Mouse (Mus musculus): ENCODE measurements around the gene Tmem121. TPM values are rescaled to one million over a fixed set of nuclear protein-coding genes. Genes with fewer than 3 reads are reported as not detected.
"Not testable (repeated sequence)": the region's sequence is repeated elsewhere in the genome, so short reads cannot be mapped to it uniquely, and the experiment has no call there.

The Tmem121 gene
- polyA plus RNA-seq, 1 experiment from 2014 or later: 6.9 TPM

GRCm38 (mm10) chr12:113222748-113223147 lies 37.0 kb downstream of the Tmem121 start:
- no peaks in the 10 kb centered on the region for H3K27me3 ChIP-seq (ENCODE audit: insufficient read depth, low read length)
- peak; percentile 38; the same call in 1 of the 2 replicates for ATAC-seq (replicated peaks; ENCODE audit: low FRiP score, low read depth)
- H3K36me3 ChIP-seq (ENCODE audit: insufficient read depth, low read length): no peaks in the 10 kb centered on the region
- H3K4me2 ChIP-seq (ENCODE audit: low read length): no peak overlapping the region
- no peak overlapping the region for H3K4me3 ChIP-seq (replicated peaks; ENCODE audit: low read depth, low read length)
- no peaks in the 10 kb centered on the region for H3K9me3 ChIP-seq (replicated peaks; ENCODE audit: low read length)
- peak; percentile 61; the same call in 1 of the 2 replicates for TF ChIP-seq CTCF (IDR thresholded peaks at IDR 0.05; ENCODE audit: low read depth)
- peak; percentile 44 for DNase-seq (ENCODE audit: low spot score)
- H3K4me1 ChIP-seq (replicated peaks; ENCODE audit: insufficient read depth, low read length): no peaks in the 10 kb centered on the region
- WGBS: 25% methylated on average over 6 of the region's 6 CpGs
- no peak overlapping the region for H3K27ac ChIP-seq
- no peak overlapping the region for H3K9ac ChIP-seq (ENCODE audit: low read depth, low read length)

DNA sequence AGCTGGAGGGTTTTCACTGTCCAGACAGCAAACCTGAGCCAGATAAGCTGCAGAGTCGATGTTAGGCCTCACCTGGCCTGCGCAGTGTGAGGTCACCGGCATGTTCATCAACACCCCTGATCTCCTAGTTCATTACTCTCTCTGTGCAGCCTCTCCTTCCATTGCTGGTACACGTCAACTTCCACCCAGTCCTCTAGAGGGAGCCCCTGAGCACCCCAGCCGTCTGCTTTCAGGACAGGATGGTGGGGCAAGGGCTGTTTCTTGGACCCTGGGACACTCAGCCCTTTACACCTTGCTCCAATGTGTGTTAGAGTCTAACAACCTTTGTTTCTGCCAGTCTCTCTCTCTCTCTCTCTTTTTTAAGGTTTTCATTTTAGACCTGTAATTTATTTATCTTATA lies 38.5 kb downstream of the Tmem121 start:
- DNase-seq (ENCODE audit: low spot score): no peak
- Histone ChIP-seq H3K9ac (ENCODE audit: low read depth, low read length) (no peak overlapping the region), H3K4me1 (replicated peaks; ENCODE audit: insufficient read depth, low read length) (no peaks in the 10 kb centered on the region), H3K4me3 (replicated peaks; ENCODE audit: low read depth, low read length) (no peak overlapping the region), H3K36me3 (ENCODE audit: insufficient read depth, low read length) (no peaks in the 10 kb centered on the region), H3K27ac (no peak overlapping the region), H3K4me2 (ENCODE audit: low read length) (no peak overlapping the region), H3K9me3 (replicated peaks; ENCODE audit: low read length) (no peaks in the 10 kb centered on the region), H3K27me3 (ENCODE audit: insufficient read depth, low read length) (no peaks in the 10 kb centered on the region)
- no peak for ATAC-seq (replicated peaks; ENCODE audit: low FRiP score, low read depth)
- 67% methylated on average over 5 of the region's 5 CpGs for WGBS
- peak; percentile 50 for TF ChIP-seq CTCF (IDR thresholded peaks at IDR 0.05; ENCODE audit: low read depth)

DNA sequence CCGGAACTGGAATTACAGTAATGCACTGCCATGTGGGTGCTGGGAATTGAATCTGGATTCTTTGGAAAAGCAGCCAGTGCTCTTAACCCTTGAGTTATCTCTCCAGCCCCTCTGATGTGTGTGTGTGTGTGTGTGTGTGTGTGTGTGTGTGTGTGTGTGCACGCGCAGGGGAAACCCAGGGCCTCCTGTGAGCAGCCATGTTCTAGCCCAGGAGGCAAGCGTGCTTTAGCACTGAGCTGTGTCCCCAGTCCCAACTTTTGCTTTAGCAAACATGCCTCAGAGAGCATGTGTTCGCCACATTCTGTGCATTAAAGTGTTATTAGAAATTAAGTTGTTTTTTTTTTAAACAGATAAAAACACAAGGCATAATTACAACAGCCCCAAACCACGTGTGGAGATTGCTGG lies 39.0 kb downstream of the Tmem121 start:
- DNase-seq (ENCODE audit: low spot score) (no peak), ATAC-seq (replicated peaks; ENCODE audit: low FRiP score, low read depth) (no peak)
- Histone ChIP-seq H3K9me3 (replicated peaks; ENCODE audit: low read length) (no peaks in the 10 kb centered on the region), H3K36me3 (ENCODE audit: insufficient read depth, low read length) (no peaks in the 10 kb centered on the region), H3K27ac (no peak overlapping the region), H3K4me2 (ENCODE audit: low read length) (no peak overlapping the region), H3K4me1 (replicated peaks; ENCODE audit: insufficient read depth, low read length) (no peaks in the 10 kb centered on the region), H3K4me3 (replicated peaks; ENCODE audit: low read depth, low read length) (no peak overlapping the region), H3K9ac (ENCODE audit: low read depth, low read length) (no peak overlapping the region), H3K27me3 (ENCODE audit: insufficient read depth, low read length) (no peaks in the 10 kb centered on the region)
- TF ChIP-seq CTCF (IDR thresholded peaks at IDR 0.05; ENCODE audit: low read depth): no peak
- 89% methylated on average over 6 of the region's 6 CpGs for WGBS

DNA sequence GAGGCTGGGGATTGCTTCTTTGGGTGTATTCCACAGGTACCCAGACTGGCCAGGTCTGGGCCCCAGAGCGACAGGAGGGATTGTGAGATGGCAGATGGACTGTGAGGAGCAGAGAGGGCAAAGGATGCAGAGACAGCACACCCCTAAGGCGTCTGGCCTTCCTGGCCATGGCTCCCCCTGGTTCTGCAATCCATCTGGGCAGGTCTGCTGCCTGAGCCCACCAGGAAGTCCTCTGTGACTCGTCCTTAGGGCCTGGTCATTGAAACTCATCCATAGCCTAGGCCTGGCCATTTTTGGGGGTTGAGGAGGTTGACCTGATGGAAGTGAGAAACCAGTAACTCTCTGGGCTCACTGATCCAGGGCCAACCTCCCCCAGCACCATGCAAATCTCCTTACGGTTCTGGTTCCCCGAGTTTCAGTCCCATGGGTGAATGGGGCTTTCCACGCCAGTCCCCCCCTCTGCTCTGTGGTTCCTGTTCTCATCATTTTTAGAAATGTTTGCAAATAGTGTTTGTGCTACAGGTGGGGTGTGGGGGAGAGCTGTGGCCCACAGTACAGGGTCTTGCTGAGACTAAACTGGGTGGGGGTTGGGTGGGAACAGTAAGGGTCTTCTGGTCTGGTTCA lies 42.4 kb downstream of the Tmem121 start:
- no peaks in the 10 kb centered on the region for H3K9me3 ChIP-seq (replicated peaks; ENCODE audit: low read length)
- no peak for TF ChIP-seq CTCF (IDR thresholded peaks at IDR 0.05; ENCODE audit: low read depth)
- WGBS: 79% methylated on average over 6 of the region's 6 CpGs
- no peaks in the 10 kb centered on the region for H3K27me3 ChIP-seq (ENCODE audit: insufficient read depth, low read length)
- H3K4me2 ChIP-seq (ENCODE audit: low read length): no peak overlapping the region
- no peak overlapping the region for H3K27ac ChIP-seq
- H3K4me3 ChIP-seq (replicated peaks; ENCODE audit: low read depth, low read length): no peak overlapping the region
- DNase-seq (ENCODE audit: low spot score) (no peak), ATAC-seq (replicated peaks; ENCODE audit: low FRiP score, low read depth) (no peak)
- no peaks in the 10 kb centered on the region for H3K36me3 ChIP-seq (ENCODE audit: insufficient read depth, low read length)
- no peaks in the 10 kb centered on the region for H3K4me1 ChIP-seq (replicated peaks; ENCODE audit: insufficient read depth, low read length)
- no peak overlapping the region for H3K9ac ChIP-seq (ENCODE audit: low read depth, low read length)

DNA sequence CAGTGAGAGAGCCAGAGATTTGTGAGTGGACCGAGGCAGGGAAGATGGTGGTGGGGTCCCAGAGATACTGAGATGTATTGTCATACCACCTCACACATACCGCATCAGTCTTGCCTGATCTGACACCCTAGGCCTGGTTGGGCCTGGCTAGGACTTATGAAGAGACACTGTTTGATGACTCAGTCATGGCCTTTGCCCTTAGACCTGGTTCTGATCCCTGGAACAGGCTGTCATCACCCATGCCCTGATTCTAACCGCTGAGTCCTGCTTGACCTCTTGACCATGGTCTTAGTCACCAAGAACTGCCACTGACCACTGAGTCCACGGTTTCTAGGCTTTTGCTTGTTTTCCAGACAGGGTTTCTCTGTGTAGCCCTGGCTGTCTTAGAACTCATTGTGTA lies 45.0 kb downstream of the Tmem121 start:
- H3K27me3 ChIP-seq (ENCODE audit: insufficient read depth, low read length): no peaks in the 10 kb centered on the region
- H3K9ac ChIP-seq (ENCODE audit: low read depth, low read length): no peak overlapping the region
- H3K4me3 ChIP-seq (replicated peaks; ENCODE audit: low read depth, low read length): no peak overlapping the region
- no peak for DNase-seq (ENCODE audit: low spot score)
- no peak overlapping the region for H3K4me2 ChIP-seq (ENCODE audit: low read length)
- H3K36me3 ChIP-seq (ENCODE audit: insufficient read depth, low read length): no peaks in the 10 kb centered on the region
- TF ChIP-seq CTCF (IDR thresholded peaks at IDR 0.05; ENCODE audit: low read depth): no peak
- 80% methylated on average over 4 of the region's 4 CpGs for WGBS
- ATAC-seq (replicated peaks; ENCODE audit: low FRiP score, low read depth): no peak
- no peak overlapping the region for H3K27ac ChIP-seq
- no peaks in the 10 kb centered on the region for H3K9me3 ChIP-seq (replicated peaks; ENCODE audit: low read length)
- no peaks in the 10 kb centered on the region for H3K4me1 ChIP-seq (replicated peaks; ENCODE audit: insufficient read depth, low read length)

DNA sequence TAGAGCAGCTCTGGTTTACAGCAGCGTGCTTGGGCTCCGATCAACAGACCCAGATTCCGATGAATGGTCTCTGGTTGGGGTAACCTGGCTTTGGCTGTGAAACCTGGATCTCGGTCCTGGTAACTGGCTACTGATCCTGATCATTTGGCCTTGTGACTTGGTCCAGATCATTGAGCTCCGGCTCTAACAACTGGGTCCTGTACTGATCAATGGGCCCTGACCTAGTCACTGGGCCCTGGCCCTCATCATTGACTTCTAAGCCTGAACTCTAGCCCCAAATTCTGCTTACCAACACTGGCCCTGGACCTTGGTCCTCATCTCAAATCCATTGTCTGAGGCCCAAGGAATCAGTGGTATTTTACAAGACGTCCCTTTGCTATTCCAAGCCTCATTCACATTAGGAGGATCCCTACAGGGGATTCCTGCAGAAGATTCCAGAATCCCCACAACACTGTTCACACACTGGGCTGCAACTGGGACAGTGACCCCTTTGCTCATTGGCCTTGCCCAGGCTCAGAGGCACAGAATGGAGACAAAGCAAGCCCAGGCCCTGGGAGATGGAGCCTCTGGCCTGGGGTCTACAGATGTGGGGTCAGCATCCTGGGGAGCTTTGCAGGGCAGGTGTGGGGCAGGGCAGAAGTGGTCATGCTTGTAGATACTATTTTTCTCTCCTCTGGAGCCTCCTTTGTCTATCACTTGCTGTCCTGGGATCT lies 46.0 kb downstream of the Tmem121 start:
- not testable (repeated sequence) for H3K9me3 ChIP-seq (replicated peaks; ENCODE audit: low read length); H3K4me1 ChIP-seq (replicated peaks; ENCODE audit: insufficient read depth, low read length); H3K4me2 ChIP-seq (ENCODE audit: low read length); H3K9ac ChIP-seq (ENCODE audit: low read depth, low read length); H3K4me3 ChIP-seq (replicated peaks; ENCODE audit: low read depth, low read length); ATAC-seq (replicated peaks; ENCODE audit: low FRiP score, low read depth); H3K36me3 ChIP-seq (ENCODE audit: insufficient read depth, low read length); H3K27ac ChIP-seq; DNase-seq (ENCODE audit: low spot score); H3K27me3 ChIP-seq (ENCODE audit: insufficient read depth, low read length)
- 85% methylated on average over 6 of the region's 6 CpGs for WGBS

GRCm38 (mm10) chr12:113232264-113232750 lies 46.6 kb downstream of the Tmem121 start:
- not testable (repeated sequence) for H3K9me3 ChIP-seq (replicated peaks; ENCODE audit: low read length); H3K4me3 ChIP-seq (replicated peaks; ENCODE audit: low read depth, low read length); DNase-seq (ENCODE audit: low spot score); H3K4me1 ChIP-seq (replicated peaks; ENCODE audit: insufficient read depth, low read length); H3K27me3 ChIP-seq (ENCODE audit: insufficient read depth, low read length); H3K4me2 ChIP-seq (ENCODE audit: low read length); H3K9ac ChIP-seq (ENCODE audit: low read depth, low read length); H3K27ac ChIP-seq; ATAC-seq (replicated peaks; ENCODE audit: low FRiP score, low read depth); H3K36me3 ChIP-seq (ENCODE audit: insufficient read depth, low read length)
- WGBS: 50% methylated on average over 1 of the region's 1 CpGs

Other genes with a start within 250 kb of the Tmem121 start
- 99.2 and 102 TPM in 2 replicates for gene Nudt14, start 243.8 kb upstream of the Tmem121 start, polyA plus RNA-seq (2015; fragmentation: Nextera tagmentation; extraction: Ambion mirVana)
- gene Btbd6, start 209.4 kb upstream of the Tmem121 start, polyA plus RNA-seq (2015; fragmentation: Nextera tagmentation; extraction: Ambion mirVana): 22.8 and 24.9 TPM in 2 replicates
- gene Brf1, start 185.2 kb upstream of the Tmem121 start, polyA plus RNA-seq (2015; fragmentation: Nextera tagmentation; extraction: Ambion mirVana): 41.4 and 43.6 TPM in 2 replicates
- 7.9 and 9.5 TPM in 2 replicates for gene Pacs2, start 171.4 kb upstream of the Tmem121 start, polyA plus RNA-seq (2015; fragmentation: Nextera tagmentation; extraction: Ambion mirVana)
- not detected in 2 replicates for gene Tex22, start 111.4 kb upstream of the Tmem121 start, polyA plus RNA-seq (2015; fragmentation: Nextera tagmentation; extraction: Ambion mirVana)
- gene Mta1, start 87.7 kb upstream of the Tmem121 start, polyA plus RNA-seq (2015; fragmentation: Nextera tagmentation; extraction: Ambion mirVana): 11.5 and 13.2 TPM in 2 replicates
- gene Crip2, start 45.7 kb upstream of the Tmem121 start, polyA plus RNA-seq (2015; fragmentation: Nextera tagmentation; extraction: Ambion mirVana): 227 and 239 TPM in 2 replicates
- 350 and 357 TPM in 2 replicates for gene Crip1, start 39.6 kb upstream of the Tmem121 start, polyA plus RNA-seq (2015; fragmentation: Nextera tagmentation; extraction: Ambion mirVana)
- 14.8 and 16.7 TPM in 2 replicates for gene Tedc1, start 29.5 kb upstream of the Tmem121 start, polyA plus RNA-seq (2015; fragmentation: Nextera tagmentation; extraction: Ambion mirVana)

Measured in kidney, postnatal 0 days (tissue).